Mouse (Mus musculus): ENCODE results near the gene Agxt. TPM values are rescaled to one million over a fixed set of nuclear protein-coding genes. Genes with fewer than 3 reads are reported as not detected.
A peak's percentile ranks its signal among the peaks of the same experiment; 100 is the strongest.

Agxt gene
- not detected in 2 replicates for polyA plus RNA-seq (2011; ENCODE audit: insufficient read depth, insufficient read length, low read depth, missing spikeins)

GRCm38 (mm10) chr1:93135036-93135526 is at the start of gene Agxt:
Agxt (plus strand) TSS chr1:93135240.
- H3K27ac ChIP-seq (ENCODE audit: insufficient read depth, low read length) = no peak within 1 kb of the TSS
- no peaks in the 10 kb centered on the region for H3K27me3 ChIP-seq (ENCODE audit: control insufficient read depth, insufficient read depth, low read length, poor library complexity, severe bottlenecking)
- H3K9me3 ChIP-seq (replicated peaks; ENCODE audit: control insufficient read depth, insufficient read depth, low read length, poor library complexity, severe bottlenecking) = no peaks in the 10 kb centered on the region
- TF ChIP-seq CTCF (IDR thresholded peaks at IDR 0.05; ENCODE audit: low read depth, low read length) = no peak
- TF ChIP-seq POLR2A (IDR thresholded peaks at IDR 0.05; ENCODE audit: insufficient read depth, low read length) = no peak
- no peak for TF ChIP-seq EP300 (IDR thresholded peaks at IDR 0.05; ENCODE audit: insufficient read depth, low read depth, low read length)
- no peak within 1 kb of the TSS for H3K9ac ChIP-seq (ENCODE audit: low read depth, poor library complexity, severe bottlenecking)
- H3K4me3 ChIP-seq (ENCODE audit: low read depth, low read length) = no peak within 1 kb of the TSS
- no peaks in the 10 kb centered on the region for H3K36me3 ChIP-seq (ENCODE audit: control insufficient read depth, insufficient read depth, low read length, poor library complexity, severe bottlenecking)
- H3K4me1 ChIP-seq (ENCODE audit: control insufficient read depth, insufficient read depth, low read length) = no peaks in the 10 kb centered on the region

GRCm38 (mm10) chr1:93092582-93092981 is 42.5 kb upstream of the Agxt start:
- peaks cover 2% of the 10 kb centered on the region; the same call in 1 of the 2 replicates for H3K27me3 ChIP-seq (ENCODE audit: control insufficient read depth, insufficient read depth, low read length, poor library complexity, severe bottlenecking)
- no peaks in the 10 kb centered on the region for H3K9me3 ChIP-seq (replicated peaks; ENCODE audit: control insufficient read depth, insufficient read depth, low read length, poor library complexity, severe bottlenecking)
- TF ChIP-seq EP300 (IDR thresholded peaks at IDR 0.05; ENCODE audit: insufficient read depth, low read depth, low read length) (no peak), POLR2A (IDR thresholded peaks at IDR 0.05; ENCODE audit: insufficient read depth, low read length) (no peak), CTCF (IDR thresholded peaks at IDR 0.05; ENCODE audit: low read depth, low read length) (no peak)
- no peaks in the 10 kb centered on the region for H3K36me3 ChIP-seq (ENCODE audit: control insufficient read depth, insufficient read depth, low read length, poor library complexity, severe bottlenecking)
- no peak overlapping the region for H3K27ac ChIP-seq (ENCODE audit: insufficient read depth, low read length)
- H3K9ac ChIP-seq (ENCODE audit: low read depth, poor library complexity, severe bottlenecking) = no peak overlapping the region
- H3K4me3 ChIP-seq (ENCODE audit: low read depth, low read length) = no peak overlapping the region
- H3K4me1 ChIP-seq (ENCODE audit: control insufficient read depth, insufficient read depth, low read length) = no peaks in the 10 kb centered on the region

DNA sequence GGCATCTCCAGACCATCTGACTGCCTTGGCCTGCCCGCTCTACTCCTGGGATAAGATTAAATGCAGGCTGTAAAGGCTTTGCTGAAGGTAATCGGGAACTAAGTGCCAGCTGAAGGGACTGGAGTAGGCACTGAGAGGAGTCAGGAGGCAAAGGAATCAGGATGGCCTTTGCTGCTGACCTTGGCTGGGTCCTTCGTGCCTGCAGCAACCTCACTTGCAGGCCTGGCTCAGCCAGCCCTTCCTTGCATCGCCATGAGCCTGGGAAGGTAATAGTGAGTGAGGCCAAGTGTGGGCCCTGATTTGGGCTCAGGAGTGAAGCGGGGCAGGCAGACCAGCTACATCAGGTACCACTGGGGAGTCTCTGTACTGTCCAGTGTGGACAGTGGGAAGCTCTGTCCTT is 36.1 kb upstream of the Agxt start:
- Histone ChIP-seq H3K4me1 (ENCODE audit: control insufficient read depth, insufficient read depth, low read length) (no peaks in the 10 kb centered on the region), H3K36me3 (ENCODE audit: control insufficient read depth, insufficient read depth, low read length, poor library complexity, severe bottlenecking) (no peaks in the 10 kb centered on the region), H3K27ac (ENCODE audit: insufficient read depth, low read length) (no peak overlapping the region), H3K4me3 (ENCODE audit: low read depth, low read length) (no peak overlapping the region), H3K27me3 (ENCODE audit: control insufficient read depth, insufficient read depth, low read length, poor library complexity, severe bottlenecking) (peaks cover 7% of the 10 kb centered on the region), H3K9ac (ENCODE audit: low read depth, poor library complexity, severe bottlenecking) (no peak overlapping the region), H3K9me3 (replicated peaks; ENCODE audit: control insufficient read depth, insufficient read depth, low read length, poor library complexity, severe bottlenecking) (no peaks in the 10 kb centered on the region)
- TF ChIP-seq EP300 (IDR thresholded peaks at IDR 0.05; ENCODE audit: insufficient read depth, low read depth, low read length) (no peak), CTCF (IDR thresholded peaks at IDR 0.05; ENCODE audit: low read depth, low read length) (no peak), POLR2A (IDR thresholded peaks at IDR 0.05; ENCODE audit: insufficient read depth, low read length) (no peak)

DNA sequence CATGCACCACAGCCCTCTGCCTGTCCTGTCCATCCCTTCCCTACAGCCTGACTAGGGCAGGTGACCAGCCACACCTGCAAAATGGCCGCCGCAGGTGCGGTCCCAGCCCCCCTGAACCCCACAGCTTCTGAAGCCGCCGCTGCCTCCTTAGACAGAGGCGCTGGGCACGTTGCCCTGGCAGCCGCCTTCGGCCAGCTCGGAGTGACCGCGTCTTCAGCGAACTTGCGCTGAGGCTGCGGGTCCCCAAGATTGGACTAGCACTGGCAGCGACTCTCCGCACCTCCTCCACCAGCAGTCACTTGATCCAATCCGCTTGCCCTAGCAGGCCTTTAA is 34.8 kb upstream of the Agxt start:
- H3K27ac ChIP-seq (ENCODE audit: insufficient read depth, low read length) = no peak overlapping the region
- no peaks in the 10 kb centered on the region for H3K4me1 ChIP-seq (ENCODE audit: control insufficient read depth, insufficient read depth, low read length)
- peak overlapping the region; percentile 33 for H3K9ac ChIP-seq (ENCODE audit: low read depth, poor library complexity, severe bottlenecking)
- no peaks in the 10 kb centered on the region for H3K9me3 ChIP-seq (replicated peaks; ENCODE audit: control insufficient read depth, insufficient read depth, low read length, poor library complexity, severe bottlenecking)
- TF ChIP-seq POLR2A (IDR thresholded peaks at IDR 0.05; ENCODE audit: insufficient read depth, low read length) (no peak), EP300 (IDR thresholded peaks at IDR 0.05; ENCODE audit: insufficient read depth, low read depth, low read length) (no peak), CTCF (IDR thresholded peaks at IDR 0.05; ENCODE audit: low read depth, low read length) (no peak)
- H3K4me3 ChIP-seq (ENCODE audit: low read depth, low read length) = peak overlapping the region; percentile 68
- no peaks in the 10 kb centered on the region for H3K36me3 ChIP-seq (ENCODE audit: control insufficient read depth, insufficient read depth, low read length, poor library complexity, severe bottlenecking)
- peaks cover 7% of the 10 kb centered on the region for H3K27me3 ChIP-seq (ENCODE audit: control insufficient read depth, insufficient read depth, low read length, poor library complexity, severe bottlenecking)

- Histone ChIP-seq H3K27me3 (ENCODE audit: control insufficient read depth, insufficient read depth, low read length, poor library complexity, severe bottlenecking) (peaks cover 7% of the 10 kb centered on the region), H3K27ac (ENCODE audit: insufficient read depth, low read length) (no peak overlapping the region)
These were observed 34.2 kb upstream of the Agxt start for GRCm38 (mm10) chr1:93100576-93101491.

More at GRCm38 (mm10) chr1:93100576-93101491, 34.2 kb upstream of the Agxt start:
- no peaks in the 10 kb centered on the region for H3K36me3 ChIP-seq (ENCODE audit: control insufficient read depth, insufficient read depth, low read length, poor library complexity, severe bottlenecking)
- TF ChIP-seq EP300 (IDR thresholded peaks at IDR 0.05; ENCODE audit: insufficient read depth, low read depth, low read length) (no peak), CTCF (IDR thresholded peaks at IDR 0.05; ENCODE audit: low read depth, low read length) (no peak), POLR2A (IDR thresholded peaks at IDR 0.05; ENCODE audit: insufficient read depth, low read length) (no peak)
- H3K4me1 ChIP-seq (ENCODE audit: control insufficient read depth, insufficient read depth, low read length) = no peaks in the 10 kb centered on the region
- H3K9ac ChIP-seq (ENCODE audit: low read depth, poor library complexity, severe bottlenecking) = peak overlapping the region; percentile 33
- H3K9me3 ChIP-seq (replicated peaks; ENCODE audit: control insufficient read depth, insufficient read depth, low read length, poor library complexity, severe bottlenecking) = no peaks in the 10 kb centered on the region
- H3K4me3 ChIP-seq (ENCODE audit: low read depth, low read length) = peak overlapping the region; percentile 68

Measured in ES-Bruce4 (cell line).